Mouse (Mus musculus) heart, postnatal 0 days (tissue): Measurements from ENCODE around the gene Upp2. TPM values are rescaled to one million over a fixed set of nuclear protein-coding genes. Genes with fewer than 3 reads are reported as not detected.

Source experiments
- ATAC-seq: fragments of 200-750 bp; cut with Nextera tagmentation; 2 replicates; pipeline ENCODE4 v1.8.0; 2017; ENCODE audit warnings: low read depth, moderate number of reproducible peaks, moderate library complexity; ENCODE audit not compliant: insufficient read depth
- DNase-seq: peaks from one replicate; pipeline ENCODE4 v3.0.0-alpha.2; 2016; ENCODE audit warnings: low spot score
- H3K27ac ChIP-seq: fragments of 300-500 bp; sonication (generic); 2 replicates; pipeline ENCODE4 v1.5.1; 2014; ENCODE audit warnings: low read depth, mild to moderate bottlenecking
- H3K27me3 ChIP-seq: fragments of 300-500 bp; sonication (generic); 2 replicates; pipeline ENCODE4 v1.6.1; 2014; ENCODE audit warnings: low read length, mixed read lengths; ENCODE audit not compliant: control insufficient read depth, insufficient read depth
- H3K36me3 ChIP-seq: fragments of 300-500 bp; sonication (generic); replicated peaks from 2 replicates; pipeline ENCODE4 v1.6.1; 2014; ENCODE audit warnings: low read length, mixed read lengths; ENCODE audit not compliant: control insufficient read depth, insufficient read depth
- H3K4me1 ChIP-seq: fragments of 300-500 bp; sonication (generic); 2 replicates; pipeline ENCODE4 v1.6.1; 2014; ENCODE audit warnings: antibody characterized with exemption; ENCODE audit not compliant: control insufficient read depth, insufficient read depth
- H3K4me2 ChIP-seq: fragments of 300-500 bp; sonication (generic); 2 replicates; pipeline ENCODE4 v1.6.1; 2014; ENCODE audit warnings: low read depth, mild to moderate bottlenecking, low read length, moderate library complexity
- H3K4me3 ChIP-seq: fragments of 300-500 bp; sonication (generic); 2 replicates; pipeline ENCODE4 v1.5.1; 2014; ENCODE audit warnings: low read depth, low read length
- H3K9ac ChIP-seq: fragments of 300-500 bp; sonication (generic); replicated peaks from 2 replicates; pipeline ENCODE4 v1.6.1; 2014; ENCODE audit warnings: low read depth, low read length, mixed read lengths
- H3K9me3 ChIP-seq: fragments of 300-500 bp; sonication (generic); replicated peaks from 2 replicates; pipeline ENCODE4 v1.6.1; 2016; ENCODE audit warnings: low read length; ENCODE audit not compliant: control insufficient read depth
- CTCF ChIP-seq: IDR thresholded peaks from 2 replicates; pipeline ENCODE4 v1.5.1; 2016; ENCODE audit warnings: antibody characterized with exemption, control low read depth, low read depth
- EP300 ChIP-seq: IDR thresholded peaks from 2 replicates; pipeline ENCODE4 v1.6.1; 2016; ENCODE audit warnings: antibody characterized with exemption, low read depth
- WGBS: fragments of 180-500 bp; shearing (Covaris S2); extraction: QIAGEN DNeasy Blood & Tissue Kit; methylation state at CpG from one replicate; pipeline ENCODE4 v1.1.7; 2014; 5-methylcytosine and 5-hydroxymethylcytosine counted together
- polyA plus RNA-seq: library from polyadenylated mRNA; unstranded; fragments of >200 nt; fragmentation: Nextera tagmentation; extraction: Ambion mirVana; gene quantifications from 2 replicates; pipeline ENCODE4 v1.2.1, GENCODE M21; 2015
- total RNA-seq: library from RNA; depleted of rRNA; stranded (reverse); fragments of >200 nt; gene quantifications from 2 replicates; pipeline ENCODE4 v1.2.3, GENCODE M21; 2014; ENCODE audit warnings: low replicate concordance

Upp2 gene
- total and polyA plus RNA-seq, 2 experiments from 2014 or later, result 0.92 to 4.3 TPM

- TF ChIP-seq CTCF (no peak), EP300 (no peak)
- Histone ChIP-seq H3K27ac (no peak overlapping the region), H3K36me3 (no peaks in the 10 kb centered on the region), H3K4me3 (no peak overlapping the region), H3K9ac (no peak overlapping the region), H3K4me1 (peaks cover 56% of the 10 kb centered on the region), H3K4me2 (no peak overlapping the region), H3K27me3 (no peaks in the 10 kb centered on the region), H3K9me3 (no peaks in the 10 kb centered on the region)
- WGBS, result 85% methylated on average over 5 of the region's 5 CpGs
- no peak for DNase-seq
- no peak for ATAC-seq
These were observed 43.2 kb upstream of the Upp2 start for GRCm38 (mm10) chr2:58523894-58524293.

GRCm38 (mm10) chr2:58524356-58524755 lies 42.7 kb upstream of the Upp2 start:
- no peak for ATAC-seq
- no peaks in the 10 kb centered on the region for H3K36me3 ChIP-seq
- no peak overlapping the region for H3K4me3 ChIP-seq
- no peak overlapping the region for H3K27ac ChIP-seq
- no peaks in the 10 kb centered on the region for H3K27me3 ChIP-seq
- TF ChIP-seq CTCF (no peak), EP300 (no peak)
- no peak overlapping the region for H3K9ac ChIP-seq
- 77% methylated on average over 6 of the region's 6 CpGs for WGBS
- no peak for DNase-seq
- H3K9me3 ChIP-seq, result no peaks in the 10 kb centered on the region
- H3K4me2 ChIP-seq, result no peak overlapping the region
- peaks cover 56% of the 10 kb centered on the region for H3K4me1 ChIP-seq

GRCm38 (mm10) chr2:58527786-58528185 lies 39.3 kb upstream of the Upp2 start:
- no peak for ATAC-seq
- peaks cover 72% of the 10 kb centered on the region for H3K4me1 ChIP-seq
- H3K36me3 ChIP-seq, result no peaks in the 10 kb centered on the region
- H3K27me3 ChIP-seq, result no peaks in the 10 kb centered on the region
- H3K27ac ChIP-seq, result no peak overlapping the region
- no peaks in the 10 kb centered on the region for H3K9me3 ChIP-seq
- TF ChIP-seq CTCF (no peak), EP300 (no peak)
- no peak overlapping the region for H3K9ac ChIP-seq
- H3K4me3 ChIP-seq, result no peak overlapping the region
- DNase-seq, result no peak
- 84% methylated on average over 3 of the region's 3 CpGs for WGBS
- H3K4me2 ChIP-seq, result no peak overlapping the region

GRCm38 (mm10) chr2:58529384-58529783 lies 37.7 kb upstream of the Upp2 start:
- DNase-seq, result no peak
- TF ChIP-seq EP300, result no peak
- TF ChIP-seq CTCF, result no peak
- no peak overlapping the region for H3K4me3 ChIP-seq
- peaks cover 76% of the 10 kb centered on the region for H3K4me1 ChIP-seq
- WGBS, result 65% methylated on average over 5 of the region's 5 CpGs
- no peaks in the 10 kb centered on the region for H3K9me3 ChIP-seq
- peak overlapping the region; percentile 34 for H3K27ac ChIP-seq
- H3K36me3 ChIP-seq, result no peaks in the 10 kb centered on the region
- H3K4me2 ChIP-seq, result no peak overlapping the region
- no peaks in the 10 kb centered on the region for H3K27me3 ChIP-seq
- H3K9ac ChIP-seq, result no peak overlapping the region
- no peak for ATAC-seq

GRCm38 (mm10) chr2:58529860-58530440 lies 37.1 kb upstream of the Upp2 start:
- no peaks in the 10 kb centered on the region for H3K9me3 ChIP-seq
- DNase-seq, result no peak
- no peak for TF ChIP-seq CTCF
- no peak for TF ChIP-seq EP300
- ATAC-seq, result no peak
- 37% methylated on average over 7 of the region's 7 CpGs for WGBS
- H3K27me3 ChIP-seq, result no peaks in the 10 kb centered on the region
- H3K4me3 ChIP-seq, result no peak overlapping the region
- 0 out of 2 replicates have a peak overlapping the region, but pooled peaks have one; percentile 13 for H3K27ac ChIP-seq
- no peaks in the 10 kb centered on the region for H3K36me3 ChIP-seq
- H3K9ac ChIP-seq, result no peak overlapping the region
- peaks cover 76% of the 10 kb centered on the region for H3K4me1 ChIP-seq
- no peak overlapping the region for H3K4me2 ChIP-seq

- H3K4me1 ChIP-seq, result peaks cover 77% of the 10 kb centered on the region
- ATAC-seq, result no peak
- H3K9ac ChIP-seq, result no peak overlapping the region
- no peaks in the 10 kb centered on the region for H3K27me3 ChIP-seq
- DNase-seq, result no peak
- H3K27ac ChIP-seq, result 0 out of 2 replicates have a peak overlapping the region, but pooled peaks have one; percentile 72
- 53% methylated on average over 4 of the region's 4 CpGs for WGBS
- no peak overlapping the region for H3K4me3 ChIP-seq
- no peaks in the 10 kb centered on the region for H3K9me3 ChIP-seq
- TF ChIP-seq EP300 (no peak), CTCF (no peak; the same call in 1 of the 2 replicates)
- H3K4me2 ChIP-seq, result no peak overlapping the region
- no peaks in the 10 kb centered on the region for H3K36me3 ChIP-seq
These were observed 36.6 kb upstream of the Upp2 start for GRCm38 (mm10) chr2:58530521-58530920.
